Mouse (Mus musculus) right cerebral cortex, postnatal 25 days (tissue): ENCODE results near the gene Panx3.

Source experiments
- DNase-seq: peaks from one replicate; pipeline ENCODE4 v3.0.0; 2022

The Panx3 gene

GRCm38 (mm10) chr9:37669115-37669514 is at the start of gene Panx3:
TSS of gene Panx3 (minus strand) at chr9:37669235.
- DNase-seq = no peak

- no peak for DNase-seq
These were observed 47.1 kb upstream of the Panx3 start, which contains the start of gene Olfr160 for GRCm38 (mm10) chr9:37716150-37716549. TSS of gene Olfr160 (minus strand) at chr9:37716250.

- DNase-seq = no peak
These were observed 21.1 kb upstream of the Panx3 start for GRCm38 (mm10) chr9:37689970-37690686.

DNA sequence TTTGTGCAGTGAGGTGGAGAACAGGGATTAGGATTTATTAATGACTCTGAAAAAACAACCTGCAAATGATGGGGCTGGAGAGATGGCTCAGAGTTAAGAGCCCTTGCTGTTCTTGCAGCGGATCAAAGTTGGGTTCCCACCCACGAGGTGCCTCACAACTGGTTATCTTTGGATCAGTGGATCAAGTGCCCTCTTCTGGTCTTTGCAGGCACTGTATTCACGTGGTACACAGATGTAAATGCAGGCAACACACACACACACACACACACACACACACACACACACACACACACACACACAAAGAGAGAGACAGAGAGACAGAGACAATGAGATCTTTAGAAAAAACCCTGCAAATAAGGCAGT is 18.9 kb upstream of the Panx3 start:
- no peak for DNase-seq

- DNase-seq = no peak
These were observed 18.4 kb upstream of the Panx3 start for GRCm38 (mm10) chr9:37687288-37687940.

GRCm38 (mm10) chr9:37681123-37681522 is 12.1 kb upstream of the Panx3 start:
- DNase-seq = no peak

GRCm38 (mm10) chr9:37675287-37675686 is 6.3 kb upstream of the Panx3 start:
- DNase-seq = peak; percentile 52

DNA sequence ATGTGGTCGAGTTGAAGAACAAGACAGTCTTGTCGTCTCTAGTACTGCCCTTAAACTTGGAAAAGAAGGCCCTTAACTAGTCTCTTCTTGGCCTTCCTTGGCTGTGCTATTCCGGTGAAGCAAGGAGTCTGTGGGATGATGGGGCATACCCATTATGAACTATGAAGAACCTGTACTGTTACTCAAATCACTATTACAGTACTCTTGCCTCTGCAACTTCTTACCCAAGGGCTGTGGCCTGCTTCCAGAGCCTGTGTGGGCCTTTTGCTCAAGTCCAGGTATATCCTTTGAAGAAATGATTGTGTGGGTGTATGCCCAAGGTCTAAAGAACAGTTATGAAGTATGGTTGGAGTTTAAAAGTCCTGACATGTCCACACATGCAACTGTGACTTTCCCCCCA is 1.2 kb upstream of the Panx3 start:
- no peak for DNase-seq

DNA sequence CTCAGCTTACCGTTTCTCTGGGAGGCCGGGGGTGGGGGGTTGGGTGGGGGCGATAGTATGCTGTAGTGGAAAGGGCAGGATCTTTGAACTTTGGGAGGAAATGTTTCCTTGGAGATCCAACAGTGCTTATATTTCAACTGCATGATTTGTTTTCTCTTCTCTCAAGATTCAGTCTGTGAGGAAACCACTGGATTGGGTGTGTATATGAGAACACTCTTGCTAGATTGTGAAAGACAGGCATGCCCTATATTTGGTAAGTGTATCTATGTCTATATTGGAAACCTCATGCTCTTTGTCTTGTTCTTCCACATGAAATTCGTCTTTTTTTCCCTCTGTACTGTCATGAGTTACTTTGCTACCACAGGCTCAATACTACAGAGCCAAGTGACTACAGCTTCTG is 643 bp upstream of the Panx3 start:
- no peak for DNase-seq

DNA sequence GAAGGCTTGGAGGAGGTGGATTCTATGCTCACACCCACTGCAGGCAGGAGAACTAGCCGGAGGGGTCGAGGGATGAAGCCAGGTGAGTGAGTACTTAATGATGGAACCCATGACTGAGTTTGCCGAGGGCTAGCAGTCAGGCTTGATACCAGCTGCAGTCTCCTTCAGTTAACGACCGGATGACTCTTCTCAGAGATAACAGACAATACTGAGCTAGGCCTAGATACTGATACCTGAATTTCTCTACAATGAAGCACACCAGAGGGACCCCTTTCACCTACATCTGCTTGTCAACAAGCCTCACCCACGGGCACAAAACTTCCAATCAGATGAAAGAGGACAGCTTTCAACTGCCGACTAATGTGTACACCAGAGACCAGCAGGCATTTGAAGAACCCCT is 3.0 kb downstream of the Panx3 start:
- DNase-seq = no peak

GRCm38 (mm10) chr9:37664604-37665003 is 4.4 kb downstream of the Panx3 start:
- DNase-seq = no peak

DNA sequence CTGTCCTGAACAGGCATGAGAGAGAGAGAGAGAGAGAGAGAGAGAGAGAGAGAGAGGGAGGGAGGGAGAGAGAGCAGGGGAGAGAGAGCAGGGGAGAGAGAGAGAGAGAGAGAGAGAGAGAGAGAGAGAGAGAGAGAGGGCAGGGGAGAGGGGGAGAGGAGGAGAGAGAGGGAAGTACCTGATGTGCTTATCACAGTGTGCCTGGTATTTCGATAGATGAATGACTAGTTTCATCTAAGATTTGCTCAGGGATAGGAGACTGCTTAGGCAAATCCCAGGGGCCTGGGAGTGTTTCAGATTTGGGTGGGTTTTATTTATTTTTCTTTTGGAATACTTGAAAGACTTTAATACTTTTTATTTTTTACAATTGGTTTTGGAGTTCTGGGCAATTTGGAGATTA is 5.8 kb downstream of the Panx3 start:
- no peak for DNase-seq

- DNase-seq = no peak
These were observed 9.6 kb downstream of the Panx3 start for GRCm38 (mm10) chr9:37659413-37659812.

- peak; percentile 82 for DNase-seq
These were observed 12.0 kb downstream of the Panx3 start, which contains the start of gene Tbrg1 for GRCm38 (mm10) chr9:37656931-37657481. TSS of gene Tbrg1 (minus strand) at chr9:37657312.

DNA sequence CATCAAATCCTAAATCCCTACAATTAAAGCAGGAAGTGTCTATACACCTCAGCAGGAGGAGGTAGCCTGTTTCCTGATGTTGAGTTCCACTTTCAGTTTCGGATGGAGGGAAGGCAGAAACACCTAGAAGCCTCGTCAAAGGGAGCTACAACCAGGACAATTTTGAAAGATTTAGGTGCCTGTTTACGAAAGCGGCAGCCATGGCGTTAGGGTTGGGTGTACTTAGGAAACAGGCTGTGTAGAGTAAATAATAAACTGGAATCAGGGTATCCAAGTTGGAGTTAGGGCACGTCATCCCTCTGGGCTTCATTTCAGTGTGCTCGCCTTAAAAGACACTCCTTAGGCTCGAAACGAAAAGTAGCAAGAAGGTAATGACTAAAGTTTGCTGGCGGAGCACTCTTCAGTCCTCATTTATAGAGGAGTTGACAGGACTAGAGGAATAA is 12.6 kb downstream of the Panx3 start:
- DNase-seq = no peak

GRCm38 (mm10) chr9:37655961-37656360 is 13.1 kb downstream of the Panx3 start:
- no peak for DNase-seq

DNA sequence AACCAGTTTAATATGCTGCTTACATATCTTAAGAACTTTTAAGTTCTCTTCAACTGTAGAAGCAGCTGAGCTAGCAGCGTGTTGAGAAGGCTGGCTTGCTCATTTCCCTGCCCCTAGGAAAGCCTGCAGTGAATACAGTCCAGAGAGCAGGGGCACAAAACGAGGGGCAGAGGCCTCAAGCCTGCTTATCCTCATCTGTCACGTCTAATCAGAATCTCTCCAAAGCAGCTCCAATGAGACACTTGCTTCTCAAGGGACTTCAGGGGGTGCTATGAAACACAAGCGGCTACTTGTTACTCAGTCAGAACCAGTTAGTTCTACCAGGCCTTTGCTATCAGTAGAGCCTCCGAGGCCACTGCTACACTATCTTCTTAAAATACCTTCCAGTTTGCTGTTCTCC is 15.2 kb downstream of the Panx3 start:
- DNase-seq = no peak

DNA sequence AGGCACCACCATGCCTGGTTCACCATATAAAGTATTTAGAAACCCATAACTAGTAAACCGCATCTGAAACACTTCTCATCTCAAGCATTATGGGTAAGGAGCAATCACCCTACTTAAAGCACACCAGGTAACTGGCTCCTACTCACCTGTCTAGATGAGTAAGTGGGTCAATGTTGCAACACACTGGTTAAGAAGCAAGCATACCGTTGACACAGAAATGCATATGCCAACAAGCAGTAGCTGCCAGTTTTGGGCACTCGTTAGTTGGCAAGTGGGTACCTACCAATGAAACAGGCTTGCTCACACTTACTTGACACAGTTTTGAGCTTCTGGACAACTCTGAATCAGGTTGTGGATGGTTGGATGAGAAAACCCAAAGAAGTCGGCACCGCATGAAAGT is 18.4 kb downstream of the Panx3 start:
- no peak for DNase-seq

- DNase-seq = no peak
These were observed 22.8 kb downstream of the Panx3 start for GRCm38 (mm10) chr9:37646246-37646645.

DNA sequence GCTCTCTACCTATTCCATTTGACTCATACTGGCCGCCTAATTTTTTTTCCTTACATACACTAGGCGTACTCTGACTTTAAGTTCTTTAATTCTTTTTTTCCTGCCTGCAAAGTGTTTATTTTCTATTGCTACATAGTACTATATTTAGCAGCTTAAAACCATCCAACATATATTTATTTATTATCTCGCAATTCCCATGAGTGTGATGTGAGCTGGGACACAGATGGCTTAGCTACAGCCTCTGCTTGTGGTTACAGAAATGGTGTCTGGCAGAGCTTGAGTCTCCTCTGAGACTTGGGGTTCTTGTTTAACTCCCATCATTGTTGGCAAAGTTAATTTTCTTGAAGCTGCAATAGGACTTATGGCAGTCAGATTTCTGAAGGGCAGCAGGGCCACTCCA is 30.3 kb downstream of the Panx3 start:
- no peak for DNase-seq

- DNase-seq = no peak
These were observed 32.1 kb downstream of the Panx3 start for GRCm38 (mm10) chr9:37636800-37637542.

GRCm38 (mm10) chr9:37636335-37636734 is 32.7 kb downstream of the Panx3 start:
- peak; percentile 47 for DNase-seq

DNA sequence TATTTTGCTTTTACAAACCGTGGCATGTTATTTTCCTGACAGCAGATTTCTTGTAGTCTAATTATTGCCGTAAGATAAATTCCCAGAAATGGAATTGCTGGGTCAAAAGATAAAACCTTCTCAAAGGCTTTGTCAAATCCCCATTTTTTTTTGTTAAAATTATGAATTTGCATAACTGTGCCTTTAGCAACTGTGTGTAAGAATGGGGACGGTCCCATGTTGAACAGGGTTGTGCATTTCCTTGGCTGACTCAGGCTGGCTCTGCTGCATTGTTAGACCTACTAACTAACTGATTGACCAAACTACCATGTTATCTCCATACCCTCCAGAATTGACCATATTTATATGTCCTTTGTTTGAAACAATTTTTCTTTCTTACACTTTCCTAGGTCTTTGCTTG is 34.8 kb downstream of the Panx3 start:
- no peak for DNase-seq

GRCm38 (mm10) chr9:37632305-37632704 is 36.7 kb downstream of the Panx3 start:
- DNase-seq = no peak
